Mouse (Mus musculus): ENCODE measurements around the gene Gfpt1.

DNA sequence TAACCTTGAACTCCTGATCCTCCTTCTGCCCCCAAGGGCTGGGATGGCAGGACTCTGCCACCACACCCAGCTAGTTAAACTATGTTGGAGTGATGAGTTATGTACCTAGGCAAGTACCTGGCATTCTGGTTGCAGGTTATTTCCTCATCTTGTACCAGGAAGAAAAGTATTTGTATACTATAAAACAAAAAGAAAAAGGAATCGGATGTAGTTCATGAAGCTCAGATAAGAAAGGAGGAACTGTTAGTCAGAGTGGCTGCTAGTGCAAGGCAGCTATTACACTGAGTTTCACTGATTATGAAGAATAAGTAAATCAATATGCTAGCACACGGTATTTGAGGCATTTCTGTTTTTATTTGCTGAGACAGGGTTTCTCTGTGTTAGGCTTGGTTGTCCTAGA is 2.2 kb downstream of the Gfpt1 start:
- TF ChIP-seq CTCF (IDR thresholded peaks at IDR 0.05; ENCODE audit: control insufficient read depth, insufficient read depth, low read length), result no peak
- no peak for TF ChIP-seq POLR2A (IDR thresholded peaks at IDR 0.05; ENCODE audit: borderline replicate concordance, control insufficient read depth, low read depth, low read length)

Data from bone marrow, adult 2 months (tissue).